Mouse (Mus musculus): Measurements from ENCODE around the gene Tex22.
A peak's percentile ranks its signal among the peaks of the same experiment; 100 is the strongest.

The Tex22 gene

GRCm38 (mm10) chr12:113060178-113060577 lies 14.1 kb upstream of the Tex22 start:
- no peak for DNase-seq

- DNase-seq = no peak
Observed at GRCm38 (mm10) chr12:113061606-113062005, 12.7 kb upstream of the Tex22 start.

- no peak for DNase-seq
Observed at GRCm38 (mm10) chr12:113062201-113062600, 12.1 kb upstream of the Tex22 start.

- DNase-seq = no peak
Observed at GRCm38 (mm10) chr12:113063700-113064099, 10.6 kb upstream of the Tex22 start.

- DNase-seq = no peak
Observed at GRCm38 (mm10) chr12:113068002-113068401, 6.3 kb upstream of the Tex22 start.

- DNase-seq = no peak
Observed at GRCm38 (mm10) chr12:113069389-113069788, 4.9 kb upstream of the Tex22 start.

GRCm38 (mm10) chr12:113071321-113071720 lies 3.0 kb upstream of the Tex22 start:
- DNase-seq = no peak

GRCm38 (mm10) chr12:113071827-113072226 lies 2.5 kb upstream of the Tex22 start:
- no peak for DNase-seq

GRCm38 (mm10) chr12:113073420-113074328 lies 628 bp upstream of the Tex22 start:
- DNase-seq = peak; percentile 42

- DNase-seq = peak; percentile 92
Observed at GRCm38 (mm10) chr12:113075063-113075454, 757 bp downstream of the Tex22 start.

GRCm38 (mm10) chr12:113075486-113075885 lies 1.2 kb downstream of the Tex22 start:
- no peak for DNase-seq

- no peak for DNase-seq
Observed at GRCm38 (mm10) chr12:113087276-113087675, 13.0 kb downstream of the Tex22 start.

GRCm38 (mm10) chr12:113088026-113088425 lies 13.7 kb downstream of the Tex22 start:
- no peak for DNase-seq

- no peak for DNase-seq
Observed at GRCm38 (mm10) chr12:113089107-113089506, 14.8 kb downstream of the Tex22 start.

- no peak for DNase-seq
Observed at GRCm38 (mm10) chr12:113090053-113090452, 15.8 kb downstream of the Tex22 start.

GRCm38 (mm10) chr12:113097040-113097439 lies 22.7 kb downstream of the Tex22 start:
- no peak for DNase-seq

GRCm38 (mm10) chr12:113097749-113098281 lies 23.5 kb downstream of the Tex22 start, which contains the start of gene Mta1:
TSS of gene Mta1 (plus strand) at chr12:113098278.
- peak; percentile 90 for DNase-seq

GRCm38 (mm10) chr12:113098530-113099151 lies 24.3 kb downstream of the Tex22 start:
- DNase-seq = peak; percentile 41

- no peak for DNase-seq
Observed at GRCm38 (mm10) chr12:113099470-113100237, 25.4 kb downstream of the Tex22 start.

- DNase-seq = no peak
Observed at GRCm38 (mm10) chr12:113100448-113101076, 26.3 kb downstream of the Tex22 start.

GRCm38 (mm10) chr12:113101251-113101960 lies 27.1 kb downstream of the Tex22 start:
- no peak for DNase-seq

GRCm38 (mm10) chr12:113102461-113102860 lies 28.2 kb downstream of the Tex22 start:
- DNase-seq = peak; percentile 64

All from embryo, embryonic 11 days (tissue).